Comparison of ENCODE assay signal across 11 mouse cellular contexts in genomic region chr5:114795231-114795630, GRCm38 (mm10). TPM values are rescaled to one million over a fixed set of nuclear protein-coding genes. Genes with fewer than 3 reads are reported as not detected.
DNase-seq lines count a peak whose midpoint lies in the region; ATAC-seq and TF ChIP-seq lines count a peak whose summit lies in the region.
"Had no signal": no experiment of that assay in that cellular context is flagged by ENCODE, and none has a peak within 500 bp of the region (broad histone marks: within the 10 kb centered on the region; RNA-seq: fewer than 3 reads in every experiment).

No protein-coding gene starts in this region.

- H3K4me2 ChIP-seq in liver, embryonic 15.5 days: no peak overlapping the region
- H3K4me2 ChIP-seq in liver, embryonic 11.5 days: no peak overlapping the region
- peak overlapping the region; percentile 55 for H3K4me2 ChIP-seq in myocyte (ENCODE audit: low read depth)
- H3K4me2 ChIP-seq: limb, embryonic 15.5 days had no signal

- no peak overlapping the region for H3K4me3 ChIP-seq in liver, embryonic 15.5 days (replicated peaks)
- no peak overlapping the region for H3K4me3 ChIP-seq in liver, embryonic 11.5 days (ENCODE audit: low read depth, low read length)
- no peak overlapping the region for H3K4me3 ChIP-seq in myocyte
- H3K4me3 ChIP-seq: limb, embryonic 15.5 days had no signal

- no peaks in the 10 kb centered on the region for H3K9me3 ChIP-seq in liver, embryonic 15.5 days (replicated peaks)
- no peaks in the 10 kb centered on the region for H3K9me3 ChIP-seq in liver, embryonic 11.5 days (ENCODE audit: control insufficient read depth, low read length)
- H3K9me3 ChIP-seq: limb, embryonic 15.5 days had no signal

- H3ac ChIP-seq in myocyte (ENCODE audit: control insufficient read depth, insufficient read length): no peak overlapping the region

- H3K4me1 ChIP-seq in liver, embryonic 15.5 days (replicated peaks): peaks cover 25% of the 10 kb centered on the region
- H3K4me1 ChIP-seq in liver, embryonic 11.5 days (replicated peaks; ENCODE audit: control insufficient read depth, insufficient read depth, low read length): peaks cover 19% of the 10 kb centered on the region

- peak; percentile 41 for ATAC-seq in liver, embryonic 15.5 days (ENCODE audit: insufficient read depth)
- ATAC-seq in liver, embryonic 11.5 days (replicated peaks; ENCODE audit: low FRiP score): no peak
- ATAC-seq: Patski had no signal

- no peak overlapping the region for H3K27ac ChIP-seq in liver, embryonic 15.5 days (replicated peaks)
- H3K27ac ChIP-seq in liver, embryonic 11.5 days (ENCODE audit: low read depth, low read length): no peak overlapping the region
- H3K27ac ChIP-seq: limb, embryonic 15.5 days had no signal

- TF ChIP-seq POLR2A in myocyte (IDR thresholded peaks at IDR 0.05; ENCODE audit: insufficient read length, low read depth): no peak

- no peaks in the 10 kb centered on the region for H3K79me2 ChIP-seq in myocyte (ENCODE audit: control insufficient read depth, insufficient read depth)

- H3K36me3 ChIP-seq in liver, embryonic 15.5 days (replicated peaks): peaks cover 97% of the 10 kb centered on the region
- peaks cover 21% of the 10 kb centered on the region for H3K36me3 ChIP-seq in liver, embryonic 11.5 days (ENCODE audit: control insufficient read depth, insufficient read depth, low read length)
- peaks cover 16% of the 10 kb centered on the region for H3K36me3 ChIP-seq in myocyte (ENCODE audit: control insufficient read depth, insufficient read depth)

- no peaks in the 10 kb centered on the region for H3K27me3 ChIP-seq in liver, embryonic 15.5 days
- H3K27me3 ChIP-seq in liver, embryonic 11.5 days (replicated peaks; ENCODE audit: control insufficient read depth, insufficient read depth, low read length): no peaks in the 10 kb centered on the region
- no peaks in the 10 kb centered on the region for H3K27me3 ChIP-seq in myocyte (ENCODE audit: control insufficient read depth, insufficient read depth, insufficient read length)
- H3K27me3 ChIP-seq: limb, embryonic 15.5 days; Patski had no signal

- peak; percentile 73 to 92 for DNase-seq in adrenal gland, adult (ENCODE audit: inconsistent age in 2 of 2, low spot score in 1 of 2)
- no peak for DNase-seq in adrenal gland, postnatal 25 days
- no peak for DNase-seq in liver, embryonic 11.5 days (ENCODE audit: low spot score)
- DNase-seq in cerebellum, postnatal 36 days: peak; percentile 40 to 47
- no peak for DNase-seq in thymus, postnatal 36 days
- no peak for DNase-seq in frontal cortex, postnatal 25 days (ENCODE audit: low spot score in 2 of 2)

- H3K9ac ChIP-seq in liver, embryonic 15.5 days: no peak overlapping the region
- no peak overlapping the region for H3K9ac ChIP-seq in liver, embryonic 11.5 days (ENCODE audit: low read depth, low read length)
- H3K9ac ChIP-seq: limb, embryonic 15.5 days had no signal

- 69% methylated on average over 9 of the region's 9 CpGs for WGBS in liver, embryonic 15.5 days (ENCODE audit: insufficient replicate concordance)
- 47% methylated on average over 9 of the region's 9 CpGs for WGBS in liver, embryonic 11.5 days

TF ChIP-seq in myocyte, 11 proteins besides CTCF, POLR2A, EP300 and RAD21:
- no peak for TF ChIP-seq TCF3 (IDR thresholded peaks at IDR 0.05; ENCODE audit: insufficient read length, low read depth)
- no peak for TF ChIP-seq MAX (IDR thresholded peaks at IDR 0.05; ENCODE audit: low read depth)
- TF ChIP-seq MYOD1 (IDR thresholded peaks at IDR 0.05; ENCODE audit: control insufficient read depth in 1 of 3, insufficient read length in 2 of 3, low read depth in 2 of 3): peak in 2 of 3 experiments; percentile 29 to 69
- TF ChIP-seq POLR2AphosphoS2 (IDR thresholded peaks at IDR 0.05; ENCODE audit: insufficient read length, low read depth): no peak
- TF ChIP-seq CEBPB (IDR thresholded peaks at IDR 0.05; ENCODE audit: insufficient read depth, poor library complexity, severe bottlenecking): no peak
- peak in 2 of 3 experiments; percentile 17 to 81 for TF ChIP-seq MYOG (IDR thresholded peaks at IDR 0.05; ENCODE audit: control insufficient read depth in 1 of 3, insufficient read depth in 1 of 3, insufficient read length in 2 of 3, low read depth in 2 of 3)
- TF ChIP-seq TCF12 (IDR thresholded peaks at IDR 0.05; ENCODE audit: insufficient read depth, poor library complexity, severe bottlenecking): peak; percentile 23

RNA-seq across cellular contexts. Expression of gene Git2, which starts 19.9 kb away (rescaled TPM):
- total RNA-seq in adrenal gland, postnatal 25 days (2021): 50.4 and 52.3 TPM in 2 replicates
- 16.3 and 16.5 TPM in 2 replicates for polyA plus RNA-seq in liver, embryonic 15.5 days (2015; fragmentation: Nextera tagmentation; extraction: Ambion mirVana)
- polyA plus RNA-seq in liver, embryonic 11.5 days (2014; fragmentation: Nextera tagmentation; extraction: Ambion mirVana): 37.5 and 46.1 TPM in 2 replicates
- polyA plus RNA-seq in myocyte (2012; fragmentation: generic; extraction: Trizol): 21.6 TPM

RNA-seq across cellular contexts. Expression of gene Ankrd13a, which starts 20.8 kb away (rescaled TPM):
- 74.6 and 93.8 TPM in 2 replicates for total RNA-seq in adrenal gland, postnatal 25 days (2021)
- polyA plus RNA-seq in liver, embryonic 15.5 days (2015; fragmentation: Nextera tagmentation; extraction: Ambion mirVana): 41.0 and 42.8 TPM in 2 replicates
- polyA plus RNA-seq in liver, embryonic 11.5 days (2014; fragmentation: Nextera tagmentation; extraction: Ambion mirVana): 81.2 and 96.5 TPM in 2 replicates
- 51.2 TPM for polyA plus RNA-seq in myocyte (2012; fragmentation: generic; extraction: Trizol)

RNA-seq across cellular contexts. Expression of gene 1500011B03Rik, which starts 28.0 kb away (rescaled TPM):
- total RNA-seq in adrenal gland, postnatal 25 days (2021): 35.7 and 47.5 TPM in 2 replicates
- 21.3 and 21.4 TPM in 2 replicates for polyA plus RNA-seq in liver, embryonic 15.5 days (2015; fragmentation: Nextera tagmentation; extraction: Ambion mirVana)
- polyA plus RNA-seq in liver, embryonic 11.5 days (2014; fragmentation: Nextera tagmentation; extraction: Ambion mirVana): 70.3 and 75.6 TPM in 2 replicates
- 31.4 TPM for polyA plus RNA-seq in myocyte (2012; fragmentation: generic; extraction: Trizol)

RNA-seq across cellular contexts. Expression of gene 4930519G04Rik, which starts 58.2 kb away (rescaled TPM):
- total RNA-seq in adrenal gland, postnatal 25 days (2021): not detected in 2 replicates
- polyA plus RNA-seq in liver, embryonic 15.5 days (2015; fragmentation: Nextera tagmentation; extraction: Ambion mirVana): not detected in 2 replicates
- not detected in 2 replicates for polyA plus RNA-seq in liver, embryonic 11.5 days (2014; fragmentation: Nextera tagmentation; extraction: Ambion mirVana)
- polyA plus RNA-seq in myocyte (2012; fragmentation: generic; extraction: Trizol): not detected
- polyA plus RNA-seq: heart, embryonic 14.5 days; limb, embryonic 15.5 days had no signal

Comparison
In these comparisons a context has a peak if more than half of its experiments do, and no peak if none do; other contexts are left out.
1. DNase-seq: peak in adrenal gland, adult (2 of 2) and cerebellum, postnatal 36 days (2 of 2); none in adrenal gland, postnatal 25 days (single experiment), liver, embryonic 11.5 days (single experiment), thymus, postnatal 36 days (0 of 2) and frontal cortex, postnatal 25 days (0 of 2).